Comparison of ENCODE assay signal across 11 mouse cellular contexts in the genomic region with DNA sequence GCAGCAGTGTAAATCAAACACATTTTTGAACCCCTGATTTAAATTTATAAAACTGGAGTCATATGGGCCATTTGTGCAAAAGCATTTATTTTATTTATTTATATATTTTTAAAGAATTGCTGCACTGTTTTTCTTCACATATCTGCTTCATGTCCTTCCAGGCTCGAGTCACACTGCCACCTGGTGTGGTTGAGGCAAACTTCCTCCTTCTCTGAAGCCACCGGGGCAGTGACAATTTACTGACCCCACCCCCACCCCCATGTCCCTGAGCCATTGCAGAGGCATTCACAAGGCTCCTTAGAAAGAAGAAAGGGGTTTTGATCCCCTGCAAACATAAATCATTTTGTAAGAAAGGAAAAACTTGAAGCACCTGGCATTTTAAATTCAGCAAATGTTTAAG. TPM values are rescaled to one million over a fixed set of nuclear protein-coding genes. Genes with fewer than 3 reads are reported as not detected.
DNase-seq lines count a peak whose midpoint lies in the region; ATAC-seq and TF ChIP-seq lines count a peak whose summit lies in the region.
"Had no signal": no experiment of that assay in that cellular context is flagged by ENCODE, and none has a peak within 500 bp of the region (broad histone marks: within the 10 kb centered on the region; RNA-seq: fewer than 3 reads in every experiment).

No protein-coding gene starts in this region.

- no peaks in the 10 kb centered on the region for H3K9me3 ChIP-seq in forebrain, postnatal 0 days (ENCODE audit: low read length)
- H3K9me3 ChIP-seq in forebrain, embryonic 12.5 days: no peaks in the 10 kb centered on the region
- H3K9me3 ChIP-seq in lung, embryonic 14.5 days (ENCODE audit: low read depth, low read length): no peaks in the 10 kb centered on the region
- H3K9me3 ChIP-seq: embryonic facial prominence, embryonic 15.5 days; heart, embryonic 15.5 days; midbrain, embryonic 13.5 days had no signal

- no peaks in the 10 kb centered on the region for H3K4me1 ChIP-seq in forebrain, postnatal 0 days (ENCODE audit: insufficient read depth)
- H3K4me1 ChIP-seq in forebrain, embryonic 12.5 days: no peaks in the 10 kb centered on the region
- H3K4me1 ChIP-seq in lung, embryonic 14.5 days (ENCODE audit: insufficient read depth): no peaks in the 10 kb centered on the region
- H3K4me1 ChIP-seq: embryonic facial prominence, embryonic 15.5 days; heart, embryonic 15.5 days; midbrain, embryonic 13.5 days had no signal

- DNase-seq in forebrain, postnatal 0 days: peak; percentile 36
- peak; percentile 23 for DNase-seq in lung, embryonic 14.5 days
- no peak for DNase-seq in lung, postnatal 36 days
- DNase-seq in adipocyte (ENCODE audit: low spot score): peak; percentile 7
- no peak for DNase-seq in natural killer cell, adult 2 months (ENCODE audit: low spot score in 2 of 2)
- no peak for DNase-seq in MN1 (ENCODE audit: low spot score)

- peak; percentile 53 for TF ChIP-seq CTCF in forebrain, postnatal 0 days (IDR thresholded peaks at IDR 0.05; ENCODE audit: low read depth)
- peak; percentile 23; the same call in 1 of the 2 replicates for TF ChIP-seq CTCF in lung, embryonic 14.5 days (IDR thresholded peaks at IDR 0.05; ENCODE audit: low read depth)

- no peaks in the 10 kb centered on the region for H3K27me3 ChIP-seq in forebrain, postnatal 0 days (ENCODE audit: insufficient read depth, low read length)
- H3K27me3 ChIP-seq in forebrain, embryonic 12.5 days: no peaks in the 10 kb centered on the region
- H3K27me3 ChIP-seq in lung, embryonic 14.5 days (ENCODE audit: insufficient read depth, low read length): no peaks in the 10 kb centered on the region
- H3K27me3 ChIP-seq: embryonic facial prominence, embryonic 15.5 days; heart, embryonic 15.5 days; midbrain, embryonic 13.5 days had no signal

- no peaks in the 10 kb centered on the region for H3K36me3 ChIP-seq in forebrain, postnatal 0 days (ENCODE audit: insufficient read depth)
- no peaks in the 10 kb centered on the region for H3K36me3 ChIP-seq in forebrain, embryonic 12.5 days (replicated peaks)
- no peaks in the 10 kb centered on the region for H3K36me3 ChIP-seq in lung, embryonic 14.5 days (ENCODE audit: insufficient read depth)
- H3K36me3 ChIP-seq: embryonic facial prominence, embryonic 15.5 days; heart, embryonic 15.5 days; midbrain, embryonic 13.5 days had no signal

- ATAC-seq in forebrain, postnatal 0 days: no peak
- no peak for ATAC-seq in forebrain, embryonic 12.5 days (ENCODE audit: low FRiP score)
- ATAC-seq in lung, embryonic 14.5 days (ENCODE audit: insufficient read depth): no peak
- peak; percentile 44; the same call in 1 of the 2 replicates for ATAC-seq in megakaryocyte, adult 5-6 weeks (ENCODE audit: poor library complexity, severe bottlenecking)
- ATAC-seq: midbrain, embryonic 13.5 days had no signal

- H3K9ac ChIP-seq in forebrain, postnatal 0 days: no peak overlapping the region
- no peak overlapping the region for H3K9ac ChIP-seq in forebrain, embryonic 12.5 days
- no peak overlapping the region for H3K9ac ChIP-seq in lung, embryonic 14.5 days
- H3K9ac ChIP-seq: embryonic facial prominence, embryonic 15.5 days; heart, embryonic 15.5 days; midbrain, embryonic 13.5 days had no signal

- no peak overlapping the region for H3K27ac ChIP-seq in forebrain, postnatal 0 days (ENCODE audit: low read depth, low read length)
- no peak overlapping the region for H3K27ac ChIP-seq in forebrain, embryonic 12.5 days
- no peak overlapping the region for H3K27ac ChIP-seq in lung, embryonic 14.5 days (ENCODE audit: low read depth)
- H3K27ac ChIP-seq: embryonic facial prominence, embryonic 15.5 days; heart, embryonic 15.5 days; midbrain, embryonic 13.5 days had no signal

- no peak overlapping the region for H3K4me3 ChIP-seq in forebrain, postnatal 0 days (ENCODE audit: low read depth, low read length)
- no peak overlapping the region for H3K4me3 ChIP-seq in forebrain, embryonic 12.5 days (replicated peaks)
- no peak overlapping the region for H3K4me3 ChIP-seq in lung, embryonic 14.5 days (ENCODE audit: low read depth, low read length)
- H3K4me3 ChIP-seq: embryonic facial prominence, embryonic 15.5 days; heart, embryonic 15.5 days; midbrain, embryonic 13.5 days had no signal

- no peak overlapping the region for H3K4me2 ChIP-seq in forebrain, postnatal 0 days (ENCODE audit: low read depth)
- H3K4me2 ChIP-seq in forebrain, embryonic 12.5 days: no peak overlapping the region
- H3K4me2 ChIP-seq in lung, embryonic 14.5 days: no peak overlapping the region
- H3K4me2 ChIP-seq: embryonic facial prominence, embryonic 15.5 days; heart, embryonic 15.5 days; midbrain, embryonic 13.5 days had no signal

- WGBS in forebrain, postnatal 0 days: 7% methylated on average over 2 of the region's 2 CpGs
- WGBS in forebrain, embryonic 12.5 days: 7% methylated on average over 2 of the region's 2 CpGs
- 2% methylated on average over 2 of the region's 2 CpGs for WGBS in lung, embryonic 14.5 days

RNA-seq across cellular contexts. Expression of a gene that starts 12.6 kb away (rescaled TPM):
- total RNA-seq in forebrain, postnatal 0 days (2014; rRNA removed): 25.5 and 34.9 TPM in 2 replicates
- 17.1 and 22.4 TPM in 2 replicates for polyA plus RNA-seq in forebrain, postnatal 0 days (2015; fragmentation: Nextera tagmentation; extraction: Ambion mirVana)
- 30.6 and 32.9 TPM in 2 replicates for polyA plus RNA-seq in forebrain, embryonic 12.5 days (2016; fragmentation: Nextera tagmentation; extraction: Ambion mirVana)
- 18.1 and 18.3 TPM in 2 replicates for polyA plus RNA-seq in lung, embryonic 14.5 days (2014; fragmentation: Nextera tagmentation; extraction: Ambion mirVana)
- total RNA-seq in megakaryocyte, adult 5-6 weeks (2015): 10.5 and 15.6 TPM in 2 replicates
- 11.4 and 11.7 TPM in 2 replicates for total RNA-seq in megakaryocyte, adult 5-6 weeks (2017)

Comparison
In these comparisons a context has a peak if more than half of its experiments do, and no peak if none do; other contexts are left out.
1. DNase-seq: peak in forebrain, postnatal 0 days (single experiment), lung, embryonic 14.5 days (single experiment) and adipocyte (single experiment); none in lung, postnatal 36 days (single experiment), natural killer cell, adult 2 months (0 of 2) and MN1 (single experiment).